Mouse (Mus musculus) stomach, postnatal 0 days (tissue): ENCODE data around the gene Il15.

Experiments used
- CTCF ChIP-seq: IDR thresholded peaks from 2 replicates; pipeline ENCODE4 v1.5.1; 2016; ENCODE audit warnings: antibody characterized with exemption, low read depth, mild to moderate bottlenecking, moderate library complexity
- EP300 ChIP-seq: optimal IDR thresholded peaks from 2 replicates; pipeline ENCODE3; 2016; ENCODE audit warnings: antibody characterized with exemption

- TF ChIP-seq EP300 = no peak
- peak; percentile 41 for TF ChIP-seq CTCF
Measured at GRCm38 (mm10) chr8:82326061-82326460, 77.0 kb downstream of the Il15 start.
